Mouse (Mus musculus): Measurements from ENCODE around the gene Asap2. TPM values are rescaled to one million over a fixed set of nuclear protein-coding genes. Genes with fewer than 3 reads are reported as not detected.

Asap2 gene
- polyA plus RNA-seq, 1 experiment from 2014 or later = 6.4 TPM

- Histone ChIP-seq H3K4me1 (no peaks in the 10 kb centered on the region), H3K9me3 (no peaks in the 10 kb centered on the region), H3K27ac (no peak overlapping the region), H3K4me2 (no peak overlapping the region), H3K36me3 (peaks cover 89% of the 10 kb centered on the region), H3K4me3 (no peak overlapping the region), H3K27me3 (no peaks in the 10 kb centered on the region), H3K9ac (no peak overlapping the region)
- WGBS = 59% methylated on average over 4 of the region's 4 CpGs
- no peak for ATAC-seq (ENCODE audit: insufficient number of reproducible peaks, low FRiP score, low TSS enrichment, low read depth)
Observed at GRCm38 (mm10) chr12:21306721-21307120, 316.5 kb downstream of the Asap2 start.

GRCm38 (mm10) chr12:21312201-21312600 is 321.9 kb downstream of the Asap2 start:
- Histone ChIP-seq H3K27me3 (no peaks in the 10 kb centered on the region), H3K36me3 (peaks cover 74% of the 10 kb centered on the region), H3K27ac (no peak overlapping the region), H3K9ac (no peak overlapping the region), H3K4me3 (no peak overlapping the region), H3K9me3 (no peaks in the 10 kb centered on the region), H3K4me1 (peaks cover 5% of the 10 kb centered on the region; the same call in 1 of the 2 replicates), H3K4me2 (no peak overlapping the region)
- no peak for ATAC-seq (ENCODE audit: insufficient number of reproducible peaks, low FRiP score, low TSS enrichment, low read depth)
- 88% methylated on average over 5 of the region's 5 CpGs for WGBS

GRCm38 (mm10) chr12:21315923-21316868 is 325.9 kb downstream of the Asap2 start, which contains the start of gene Iah1:
Iah1 (plus strand) TSS chr12:21316389.
- peaks cover 6% of the 10 kb centered on the region; the same call in 1 of the 2 replicates for H3K4me1 ChIP-seq
- H3K4me3 ChIP-seq = peak within 1 kb of the TSS; percentile 70
- H3K9me3 ChIP-seq = no peaks in the 10 kb centered on the region
- peak within 1 kb of the TSS; percentile 79 for H3K27ac ChIP-seq
- H3K27me3 ChIP-seq = no peaks in the 10 kb centered on the region
- H3K36me3 ChIP-seq = peaks cover 55% of the 10 kb centered on the region
- peak within 1 kb of the TSS; percentile 75 for H3K9ac ChIP-seq
- peak within 1 kb of the TSS; percentile 73 for H3K4me2 ChIP-seq
- WGBS = 1% methylated on average over 58 of the region's 59 CpGs
- ATAC-seq (ENCODE audit: insufficient number of reproducible peaks, low FRiP score, low TSS enrichment, low read depth) = peak; percentile 82

GRCm38 (mm10) chr12:21316869-21317265 is 326.6 kb downstream of the Asap2 start:
- ATAC-seq (ENCODE audit: insufficient number of reproducible peaks, low FRiP score, low TSS enrichment, low read depth) = no peak
- no peaks in the 10 kb centered on the region for H3K27me3 ChIP-seq
- 28% methylated on average over 7 of the region's 7 CpGs for WGBS
- H3K36me3 ChIP-seq = peaks cover 52% of the 10 kb centered on the region
- no peak overlapping the region for H3K27ac ChIP-seq
- peak overlapping the region; percentile 70 for H3K4me3 ChIP-seq
- H3K4me1 ChIP-seq = peaks cover 6% of the 10 kb centered on the region; the same call in 1 of the 2 replicates
- H3K4me2 ChIP-seq = peak overlapping the region; percentile 73
- peak overlapping the region; percentile 75 for H3K9ac ChIP-seq
- H3K9me3 ChIP-seq = no peaks in the 10 kb centered on the region

GRCm38 (mm10) chr12:21318143-21318895 is 328.1 kb downstream of the Asap2 start:
- WGBS = 71% methylated on average over 12 of the region's 12 CpGs
- Histone ChIP-seq H3K27ac (no peak overlapping the region), H3K27me3 (no peaks in the 10 kb centered on the region), H3K36me3 (peaks cover 52% of the 10 kb centered on the region), H3K4me1 (peaks cover 6% of the 10 kb centered on the region; the same call in 1 of the 2 replicates), H3K9ac (no peak overlapping the region), H3K9me3 (no peaks in the 10 kb centered on the region), H3K4me2 (no peak overlapping the region), H3K4me3 (no peak overlapping the region)
- ATAC-seq (ENCODE audit: insufficient number of reproducible peaks, low FRiP score, low TSS enrichment, low read depth) = no peak

Measured in limb, embryonic 15.5 days (tissue).